Mouse (Mus musculus): ENCODE measurements around the gene Sgpl1.

DNA sequence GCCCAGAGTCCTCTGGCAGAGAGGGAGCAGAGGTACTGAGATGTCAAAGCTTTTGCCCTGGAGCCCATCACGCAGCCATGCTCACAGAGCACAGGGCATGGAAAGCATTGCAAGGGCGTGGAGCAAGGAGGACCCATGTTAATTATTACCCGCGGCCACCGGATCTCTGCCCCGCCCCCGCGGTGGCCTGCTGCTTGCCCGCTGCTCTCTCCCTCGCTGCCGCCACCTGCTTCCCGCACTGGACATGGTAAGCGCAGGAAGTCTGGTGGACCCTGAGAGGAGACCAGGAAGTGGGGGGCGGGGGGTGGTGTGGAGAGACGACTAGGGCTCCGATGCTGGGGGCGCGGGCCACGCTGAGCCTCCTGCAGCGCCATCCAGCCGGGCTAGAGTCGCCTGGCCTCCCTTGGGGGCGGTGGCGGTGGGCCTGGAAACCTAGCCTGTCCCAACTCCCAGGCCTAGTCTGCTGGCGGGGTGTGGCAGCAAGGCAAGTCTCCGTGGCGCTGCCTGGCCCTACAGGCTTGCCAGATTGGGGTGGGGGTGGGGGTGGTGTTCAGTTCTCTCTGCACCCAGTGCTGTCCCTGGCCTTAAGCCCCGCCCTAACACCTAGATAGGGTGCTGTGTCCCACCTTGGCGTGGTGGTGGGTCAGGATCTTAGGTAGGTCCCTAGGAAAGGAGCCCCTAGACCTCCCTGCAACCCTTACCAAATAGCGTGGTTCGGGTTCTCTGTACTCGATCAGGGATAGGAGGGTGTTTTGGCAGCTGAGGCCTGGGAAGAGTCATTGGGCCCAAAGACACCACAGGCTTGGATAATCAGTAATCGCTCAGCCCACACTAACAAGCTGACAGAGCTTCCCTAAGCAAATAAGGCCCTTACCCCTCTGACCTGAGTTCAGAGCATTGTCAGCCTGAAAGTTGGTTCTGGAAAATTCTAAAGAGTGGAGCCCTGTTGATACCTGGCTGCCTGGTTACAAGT lies 58.0 kb downstream of the Sgpl1 start, which contains the start of gene Pcbd1:
- no peak for TF ChIP-seq CTCF (IDR thresholded peaks at IDR 0.05; ENCODE audit: control insufficient read depth, insufficient read depth, insufficient replicate concordance, low read depth, low read length)
- TF ChIP-seq POLR2A (IDR thresholded peaks at IDR 0.05; ENCODE audit: control insufficient read depth, low read depth, low read length) = no peak

Data from testis, adult 2 months (tissue).